Mouse (Mus musculus): ENCODE measurements around the gene Ap1s3. TPM values are rescaled to one million over a fixed set of nuclear protein-coding genes. Genes with fewer than 3 reads are reported as not detected.

The Ap1s3 gene
- total RNA-seq (2014; rRNA removed) (0.92 and 4.1 TPM in 2 replicates), polyA plus RNA-seq (2012; rRNA removed) (2.3 and 3.8 TPM in 2 replicates)

DNA sequence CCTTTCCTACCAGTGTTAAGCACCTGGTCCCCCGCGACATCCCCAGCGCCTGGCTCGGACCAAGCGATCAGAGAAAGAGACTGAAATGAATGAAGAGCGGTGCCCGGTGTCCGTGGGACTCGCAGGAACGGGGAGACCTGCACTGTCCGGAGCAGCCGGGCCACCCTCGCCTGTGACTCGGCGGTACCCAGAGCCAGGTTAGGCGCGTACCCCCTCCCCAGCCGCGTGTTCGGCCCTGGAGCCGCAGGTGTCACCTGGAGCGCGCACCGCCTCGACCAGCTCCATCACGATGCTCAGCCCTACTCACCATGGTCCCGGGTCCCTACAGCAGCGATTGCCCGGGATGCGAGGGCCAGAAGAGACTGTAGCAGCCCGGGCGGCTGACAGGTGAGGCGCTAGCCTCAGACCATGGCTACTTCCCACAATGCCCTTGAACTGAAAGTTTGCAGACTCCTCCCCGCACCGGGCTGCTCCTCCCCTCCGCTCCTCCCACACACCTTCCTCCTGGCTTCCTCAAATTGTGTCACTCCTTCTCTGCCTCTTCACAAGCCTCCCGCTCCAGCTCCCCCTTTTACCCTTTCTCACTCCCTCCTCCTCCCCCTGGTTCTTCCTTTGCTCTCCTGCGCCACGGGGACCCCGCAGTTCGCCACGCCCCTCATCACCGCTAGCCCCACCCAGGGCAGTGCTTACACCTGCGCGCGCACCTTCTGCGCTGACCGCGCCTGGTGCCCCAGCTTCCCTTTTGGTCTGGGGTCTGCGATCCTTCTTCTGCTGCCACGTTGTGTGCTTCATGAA, at the start of gene Ap1s3:
TSS of gene Ap1s3 (minus strand) at position 430 of the 795 bp plus-strand sequence.
- Histone ChIP-seq H3K79me2 (ENCODE audit: control insufficient read depth, insufficient read depth, low read length) (no peaks in the 10 kb centered on the region), H3K36me3 (ENCODE audit: control insufficient read depth, insufficient read depth, low read length) (no peaks in the 10 kb centered on the region), H3K4me1 (ENCODE audit: control insufficient read depth, insufficient read depth, low read length) (no peaks in the 10 kb centered on the region), H3K27ac (replicated peaks; ENCODE audit: insufficient read depth, low read depth, low read length) (no peak within 1 kb of the TSS), H3K4me3 (ENCODE audit: insufficient read depth, low read depth, low read length) (peak within 1 kb of the TSS; percentile 81), H3K27me3 (ENCODE audit: control insufficient read depth, insufficient read depth, low read length) (no peaks in the 10 kb centered on the region), H3K9ac (ENCODE audit: low read depth, low read length) (peak within 1 kb of the TSS; percentile 73)
- under 1% methylated on average over 51 of the region's 51 CpGs for whole genome bisulfite sequencing
- DNase-seq (ENCODE audit: extremely low read depth, low read depth, low spot score), result peak; percentile 53
- TF ChIP-seq POLR2A (IDR thresholded peaks at IDR 0.05; ENCODE audit: extremely low read depth, insufficient read depth, low read length), result no peak
- no peak for TF ChIP-seq CTCF (IDR thresholded peaks at IDR 0.05; ENCODE audit: low read depth, low read length)

DNA sequence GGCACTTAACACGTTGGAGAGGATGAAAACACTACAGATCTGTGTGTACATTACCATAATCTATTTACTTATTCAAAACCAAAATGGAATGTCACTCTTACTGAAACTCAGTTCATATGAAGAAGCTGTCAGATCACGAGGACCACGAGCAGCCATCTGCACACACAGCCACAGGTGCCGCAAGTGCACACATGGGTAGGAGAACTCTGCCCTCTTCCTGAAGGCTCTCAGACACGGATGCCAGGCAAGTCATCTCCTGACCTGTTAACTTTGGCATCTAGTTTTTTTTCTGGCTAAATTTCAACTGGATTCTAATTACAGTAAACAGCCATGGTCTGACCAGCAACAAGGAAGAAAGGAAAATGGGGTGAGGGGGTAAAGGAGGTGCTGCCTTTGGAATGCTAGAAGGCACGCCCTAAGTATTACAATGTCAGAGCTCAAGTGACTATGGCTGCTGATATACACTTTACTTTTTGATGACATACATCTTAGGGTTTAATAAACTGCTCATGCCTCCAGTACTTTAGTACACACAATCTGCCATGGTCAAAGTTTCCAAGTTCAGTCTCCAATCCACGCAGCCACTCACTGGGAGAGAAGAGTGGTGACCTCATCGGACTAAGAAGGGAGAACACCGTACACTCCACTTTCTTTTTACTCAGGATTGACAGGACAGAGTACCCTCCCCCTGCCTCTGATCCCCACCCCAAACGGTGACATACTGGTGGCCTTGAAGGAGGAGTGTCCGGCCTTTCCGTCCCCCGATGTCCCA, 42.6 kb upstream of the Ap1s3 start:
- Histone ChIP-seq H3K27me3 (ENCODE audit: control insufficient read depth, insufficient read depth, low read length) (no peaks in the 10 kb centered on the region), H3K27ac (replicated peaks; ENCODE audit: insufficient read depth, low read depth, low read length) (no peak overlapping the region), H3K4me1 (ENCODE audit: control insufficient read depth, insufficient read depth, low read length) (no peaks in the 10 kb centered on the region), H3K4me3 (ENCODE audit: insufficient read depth, low read depth, low read length) (no peak overlapping the region), H3K79me2 (ENCODE audit: control insufficient read depth, insufficient read depth, low read length) (no peaks in the 10 kb centered on the region), H3K9ac (ENCODE audit: low read depth, low read length) (no peak overlapping the region), H3K36me3 (ENCODE audit: control insufficient read depth, insufficient read depth, low read length) (peaks cover 17% of the 10 kb centered on the region)
- TF ChIP-seq POLR2A (IDR thresholded peaks at IDR 0.05; ENCODE audit: extremely low read depth, insufficient read depth, low read length), result no peak
- no peak for TF ChIP-seq CTCF (IDR thresholded peaks at IDR 0.05; ENCODE audit: low read depth, low read length)
- WGBS, result 73% methylated on average over 13 of the region's 13 CpGs
- peak; percentile 62 for DNase-seq (ENCODE audit: extremely low read depth, low read depth, low spot score)

DNA sequence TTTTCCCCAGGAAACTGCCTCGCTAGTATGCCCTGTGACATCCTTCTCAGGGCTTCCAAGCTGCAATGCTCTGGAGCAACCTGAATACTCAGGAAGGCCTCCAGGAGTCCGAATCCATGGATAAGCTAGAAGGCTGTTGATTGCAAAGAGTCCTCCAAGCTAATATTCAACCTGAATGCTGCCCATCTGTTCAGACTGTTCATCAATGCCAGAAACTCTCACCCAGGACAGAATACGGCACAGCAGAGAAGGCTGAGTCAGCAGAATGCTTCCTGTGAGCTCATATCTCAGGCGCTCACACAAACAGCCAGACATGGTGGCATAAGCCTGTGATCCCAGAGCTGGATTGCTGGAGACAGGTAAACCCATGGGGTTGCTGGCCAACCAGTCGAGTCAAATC, 41.3 kb upstream of the Ap1s3 start:
- WGBS, result 88% methylated on average over 5 of the region's 5 CpGs
- Histone ChIP-seq H3K79me2 (ENCODE audit: control insufficient read depth, insufficient read depth, low read length) (no peaks in the 10 kb centered on the region), H3K27me3 (ENCODE audit: control insufficient read depth, insufficient read depth, low read length) (no peaks in the 10 kb centered on the region), H3K4me3 (ENCODE audit: insufficient read depth, low read depth, low read length) (no peak overlapping the region), H3K4me1 (ENCODE audit: control insufficient read depth, insufficient read depth, low read length) (no peaks in the 10 kb centered on the region), H3K9ac (ENCODE audit: low read depth, low read length) (no peak overlapping the region), H3K27ac (replicated peaks; ENCODE audit: insufficient read depth, low read depth, low read length) (no peak overlapping the region), H3K36me3 (ENCODE audit: control insufficient read depth, insufficient read depth, low read length) (peaks cover 22% of the 10 kb centered on the region)
- DNase-seq (ENCODE audit: extremely low read depth, low read depth, low spot score), result no peak
- no peak for TF ChIP-seq POLR2A (IDR thresholded peaks at IDR 0.05; ENCODE audit: extremely low read depth, insufficient read depth, low read length)

DNA sequence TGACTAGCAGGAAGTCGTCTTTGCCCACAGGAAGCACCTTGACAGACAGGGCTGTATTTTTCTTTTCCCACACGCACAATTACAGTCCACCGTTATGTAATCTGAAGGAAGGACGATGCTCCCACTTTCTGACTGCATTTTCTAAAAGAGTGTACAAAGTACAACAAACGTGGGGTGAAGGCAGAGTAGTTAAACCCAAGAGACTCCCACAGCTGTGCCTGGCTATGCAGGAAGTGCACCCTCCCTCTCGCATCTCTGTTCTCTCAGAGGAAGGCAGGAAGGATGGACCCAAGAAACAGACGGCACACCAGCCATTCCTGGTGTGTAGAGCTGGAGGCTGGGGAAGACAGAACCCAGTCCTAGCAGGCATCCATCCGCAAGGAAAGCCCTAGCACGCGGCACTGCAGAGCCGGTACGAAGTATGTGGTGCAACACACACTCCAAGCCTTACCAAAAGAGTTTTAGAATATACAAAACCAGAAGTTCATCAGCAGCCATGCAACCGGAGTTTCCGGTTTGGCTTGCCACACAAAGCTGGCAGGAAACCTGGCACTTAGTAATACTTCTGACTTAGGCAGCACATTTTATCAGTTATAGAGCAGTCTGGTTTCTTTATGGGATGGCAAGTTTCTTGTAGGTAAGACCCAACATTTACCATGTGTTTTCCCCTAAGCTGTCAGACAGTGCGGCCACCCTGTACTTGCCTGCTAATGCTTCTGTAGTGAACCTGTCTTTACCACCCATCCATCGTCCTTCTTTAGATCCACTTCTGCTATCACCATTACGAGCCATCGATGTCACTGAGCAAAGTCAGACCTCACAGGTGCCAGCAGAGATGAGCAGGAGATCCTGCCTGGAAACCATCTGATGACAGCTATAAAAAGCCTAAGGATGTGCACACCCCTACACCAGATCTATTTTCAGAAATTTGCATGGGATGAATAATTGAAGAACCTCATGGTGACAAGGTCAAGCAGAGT, 39.7 kb upstream of the Ap1s3 start:
- Histone ChIP-seq H3K36me3 (ENCODE audit: control insufficient read depth, insufficient read depth, low read length) (peaks cover 24% of the 10 kb centered on the region), H3K27ac (replicated peaks; ENCODE audit: insufficient read depth, low read depth, low read length) (no peak overlapping the region)
- TF ChIP-seq CTCF (IDR thresholded peaks at IDR 0.05; ENCODE audit: low read depth, low read length), result no peak
- no peak for TF ChIP-seq POLR2A (IDR thresholded peaks at IDR 0.05; ENCODE audit: extremely low read depth, insufficient read depth, low read length)

DNA sequence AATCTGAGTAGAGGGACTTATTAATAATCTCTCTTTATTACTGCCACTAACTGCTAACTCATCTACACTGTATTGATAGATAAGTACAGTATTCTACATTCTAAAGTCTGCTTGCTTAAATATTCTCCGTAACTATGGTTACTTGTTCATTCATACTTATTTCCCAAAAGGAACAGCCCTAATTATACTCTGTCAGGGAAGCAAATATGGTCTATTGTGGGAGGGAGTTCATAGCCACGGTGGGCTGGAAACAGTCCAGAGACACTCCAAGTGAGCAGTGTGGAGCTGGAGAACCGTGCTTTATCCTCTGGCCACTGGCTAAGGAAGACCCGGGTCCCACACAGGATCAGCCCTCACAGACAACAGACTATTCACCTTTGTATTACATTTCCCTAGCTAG, 38.9 kb upstream of the Ap1s3 start:
- H3K27ac ChIP-seq (replicated peaks; ENCODE audit: insufficient read depth, low read depth, low read length), result no peak overlapping the region
- H3K27me3 ChIP-seq (ENCODE audit: control insufficient read depth, insufficient read depth, low read length), result no peaks in the 10 kb centered on the region
- H3K79me2 ChIP-seq (ENCODE audit: control insufficient read depth, insufficient read depth, low read length), result no peaks in the 10 kb centered on the region
- no peak overlapping the region for H3K4me3 ChIP-seq (ENCODE audit: insufficient read depth, low read depth, low read length)
- TF ChIP-seq CTCF (IDR thresholded peaks at IDR 0.05; ENCODE audit: low read depth, low read length) (no peak), POLR2A (IDR thresholded peaks at IDR 0.05; ENCODE audit: extremely low read depth, insufficient read depth, low read length) (no peak)
- 63% methylated on average over 4 of the region's 4 CpGs for WGBS
- no peak for DNase-seq (ENCODE audit: extremely low read depth, low read depth, low spot score)
- peaks cover 29% of the 10 kb centered on the region for H3K36me3 ChIP-seq (ENCODE audit: control insufficient read depth, insufficient read depth, low read length)
- no peak overlapping the region for H3K9ac ChIP-seq (ENCODE audit: low read depth, low read length)
- no peaks in the 10 kb centered on the region for H3K4me1 ChIP-seq (ENCODE audit: control insufficient read depth, insufficient read depth, low read length)

More for the DNA sequence above, 39.7 kb upstream of the Ap1s3 start:
- Histone ChIP-seq H3K4me3 (ENCODE audit: insufficient read depth, low read depth, low read length) (no peak overlapping the region), H3K9ac (ENCODE audit: low read depth, low read length) (no peak overlapping the region), H3K27me3 (ENCODE audit: control insufficient read depth, insufficient read depth, low read length) (no peaks in the 10 kb centered on the region), H3K4me1 (ENCODE audit: control insufficient read depth, insufficient read depth, low read length) (no peaks in the 10 kb centered on the region), H3K79me2 (ENCODE audit: control insufficient read depth, insufficient read depth, low read length) (no peaks in the 10 kb centered on the region)
- 78% methylated on average over 18 of the region's 18 CpGs for WGBS
- DNase-seq (ENCODE audit: extremely low read depth, low read depth, low spot score), result no peak
